Mouse (Mus musculus) limb, embryonic 10.5 days (tissue): ENCODE measurements around the gene Unc5c. TPM values are rescaled to one million over a fixed set of nuclear protein-coding genes. Genes with fewer than 3 reads are reported as not detected.

Experiments
- DNase-seq: peaks from one replicate; pipeline ENCODE4 v3.0.0-alpha.2; 2017; ENCODE audit warnings: low spot score
- H3K27ac ChIP-seq: fragments of 300-500 bp; sonication (generic); 2 replicates; pipeline ENCODE4 v1.5.1; 2016; ENCODE audit warnings: mild to moderate bottlenecking
- H3K27me3 ChIP-seq: fragments of 300-500 bp; sonication (generic); 2 replicates; pipeline ENCODE4 v1.6.1; 2016; ENCODE audit warnings: low read depth, mild to moderate bottlenecking; ENCODE audit not compliant: poor library complexity, severe bottlenecking
- H3K36me3 ChIP-seq: fragments of 300-500 bp; sonication (generic); 2 replicates; pipeline ENCODE4 v1.6.1; 2016; ENCODE audit warnings: mild to moderate bottlenecking, moderate library complexity
- H3K4me1 ChIP-seq: fragments of 300-500 bp; sonication (generic); 2 replicates; pipeline ENCODE4 v1.6.1; 2016
- H3K4me3 ChIP-seq: fragments of 300-500 bp; sonication (generic); 2 replicates; pipeline ENCODE4 v1.5.1; 2016; ENCODE audit warnings: mild to moderate bottlenecking, moderate library complexity
- H3K9me3 ChIP-seq: fragments of 300-500 bp; sonication (generic); replicated peaks from 2 replicates; pipeline ENCODE4 v1.6.1; 2016; ENCODE audit warnings: mild to moderate bottlenecking
- WGBS: fragments of 180-500 bp; shearing (Covaris S2); methylation state at CpG from one replicate; pipeline ENCODE4 v1.1.7; 2016; 5-methylcytosine and 5-hydroxymethylcytosine counted together
- polyA plus RNA-seq: library from polyadenylated mRNA; unstranded; fragments of >200 nt; fragmentation: Nextera tagmentation; extraction: Ambion mirVana; gene quantifications from 2 replicates; pipeline ENCODE4 v1.2.1, GENCODE M21; 2016

Unc5c gene
- polyA plus RNA-seq, 1 experiment from 2014 or later: 12.9 TPM

- peaks cover 10% of the 10 kb centered on the region for H3K4me1 ChIP-seq
- H3K9me3 ChIP-seq: no peaks in the 10 kb centered on the region
- 0 out of 2 replicates have a peak, but pooled peaks cover 2% of the 10 kb centered on the region for H3K36me3 ChIP-seq
- no peak overlapping the region for H3K27ac ChIP-seq
- WGBS: 27% methylated on average over 1 of the region's 1 CpGs
- no peaks in the 10 kb centered on the region for H3K27me3 ChIP-seq
- no peak for DNase-seq
- no peak overlapping the region for H3K4me3 ChIP-seq
Measured at GRCm38 (mm10) chr3:141814776-141815175, 349.8 kb downstream of the Unc5c start.

DNA sequence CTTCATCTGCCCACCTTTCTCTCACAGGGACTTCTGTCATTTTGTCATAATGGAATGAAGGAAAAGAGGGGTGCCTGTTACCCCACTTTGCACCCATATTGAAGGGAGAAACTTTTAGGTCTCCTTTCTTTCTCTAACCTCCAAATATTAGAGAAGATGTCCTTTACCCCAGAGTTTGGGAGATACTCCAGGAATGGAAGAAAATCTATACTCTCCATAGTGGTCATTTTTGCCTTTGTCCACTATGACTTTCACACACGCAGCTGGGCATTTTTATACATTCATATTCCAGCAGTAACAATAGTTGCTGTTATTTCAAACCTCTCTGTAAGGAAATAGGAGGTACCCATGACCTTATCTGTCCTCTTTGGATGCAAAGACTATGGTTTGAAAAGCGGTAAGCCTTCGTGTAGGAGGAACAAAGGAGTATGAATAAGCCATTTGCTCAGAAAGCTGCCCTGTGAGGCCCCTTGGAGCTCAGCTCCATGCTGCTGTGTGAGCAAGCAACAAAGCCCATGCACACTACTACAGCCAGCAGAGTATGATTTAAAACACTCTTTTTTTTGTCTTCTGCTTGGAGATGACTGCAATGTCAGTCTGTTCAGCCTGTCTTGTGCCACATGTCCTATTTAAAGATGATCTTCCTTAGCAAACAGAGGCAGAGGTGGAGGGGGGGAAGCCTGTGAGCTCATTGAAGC, 353.7 kb downstream of the Unc5c start:
- H3K27ac ChIP-seq: no peak overlapping the region
- WGBS: 53% methylated on average over 3 of the region's 3 CpGs
- H3K9me3 ChIP-seq: no peaks in the 10 kb centered on the region
- no peaks in the 10 kb centered on the region for H3K27me3 ChIP-seq
- H3K4me1 ChIP-seq: peaks cover 11% of the 10 kb centered on the region
- H3K36me3 ChIP-seq: 0 out of 2 replicates have a peak, but pooled peaks cover 2% of the 10 kb centered on the region
- H3K4me3 ChIP-seq: no peak overlapping the region
- DNase-seq: no peak

DNA sequence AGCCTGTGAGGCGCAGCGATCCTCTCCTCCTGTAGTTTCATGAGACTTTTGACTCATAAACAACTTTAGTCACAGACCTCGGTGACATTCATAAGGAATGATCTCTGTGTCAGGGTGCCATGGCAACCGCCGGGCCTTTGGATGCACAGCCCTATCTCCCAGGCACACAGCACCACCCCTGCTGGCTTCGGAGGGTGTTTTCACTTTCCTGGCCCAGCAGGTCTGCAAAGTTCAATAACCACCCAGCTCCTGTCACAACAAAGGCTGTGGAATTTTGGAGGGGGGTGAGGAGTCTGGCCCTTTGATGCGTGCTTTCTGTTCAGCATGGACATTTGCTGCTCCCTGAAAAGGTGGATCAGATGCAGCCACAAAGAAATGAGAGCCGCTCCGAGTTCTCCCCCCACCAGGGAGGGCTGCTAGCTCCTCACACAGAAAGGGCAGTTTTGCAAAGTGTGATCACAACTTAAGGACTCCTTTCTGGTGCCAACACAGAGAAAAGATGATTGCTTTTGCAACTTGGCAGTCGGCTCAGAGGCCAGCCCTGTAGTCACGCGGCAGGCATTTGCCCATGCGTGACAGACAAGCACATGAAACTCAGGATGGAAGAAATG, 354.4 kb downstream of the Unc5c start:
- H3K4me3 ChIP-seq: no peak overlapping the region
- no peaks in the 10 kb centered on the region for H3K27me3 ChIP-seq
- no peaks in the 10 kb centered on the region for H3K9me3 ChIP-seq
- H3K4me1 ChIP-seq: peaks cover 11% of the 10 kb centered on the region
- 0 out of 2 replicates have a peak, but pooled peaks cover 2% of the 10 kb centered on the region for H3K36me3 ChIP-seq
- peak; percentile 36 for DNase-seq
- 35% methylated on average over 13 of the region's 13 CpGs for WGBS
- H3K27ac ChIP-seq: no peak overlapping the region

DNA sequence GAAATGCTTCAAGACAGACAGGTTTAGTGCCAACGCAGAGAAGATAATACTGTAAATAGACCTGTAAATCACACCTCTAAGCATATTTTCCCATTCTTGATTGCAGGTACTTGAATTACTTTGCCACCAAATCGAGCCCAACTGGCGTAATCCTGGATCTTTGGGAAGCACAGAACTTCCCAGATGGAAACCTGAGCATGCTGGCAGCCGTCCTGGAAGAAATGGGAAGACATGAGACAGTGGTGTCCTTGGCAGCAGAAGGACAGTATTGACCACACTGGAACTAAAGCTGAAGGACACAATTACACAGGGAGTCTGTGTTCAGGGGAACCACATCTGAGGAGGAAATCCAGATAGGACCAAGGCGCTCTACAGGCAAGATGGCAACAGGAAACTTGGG, 363.3 kb downstream of the Unc5c start:
- no peak for DNase-seq
- H3K27ac ChIP-seq: no peak overlapping the region
- no peaks in the 10 kb centered on the region for H3K4me1 ChIP-seq
- H3K27me3 ChIP-seq: no peaks in the 10 kb centered on the region
- H3K36me3 ChIP-seq: peaks cover 8% of the 10 kb centered on the region; the same call in 1 of the 2 replicates
- no peaks in the 10 kb centered on the region for H3K9me3 ChIP-seq
- no peak overlapping the region for H3K4me3 ChIP-seq
- WGBS: 87% methylated on average over 5 of the region's 5 CpGs

DNA sequence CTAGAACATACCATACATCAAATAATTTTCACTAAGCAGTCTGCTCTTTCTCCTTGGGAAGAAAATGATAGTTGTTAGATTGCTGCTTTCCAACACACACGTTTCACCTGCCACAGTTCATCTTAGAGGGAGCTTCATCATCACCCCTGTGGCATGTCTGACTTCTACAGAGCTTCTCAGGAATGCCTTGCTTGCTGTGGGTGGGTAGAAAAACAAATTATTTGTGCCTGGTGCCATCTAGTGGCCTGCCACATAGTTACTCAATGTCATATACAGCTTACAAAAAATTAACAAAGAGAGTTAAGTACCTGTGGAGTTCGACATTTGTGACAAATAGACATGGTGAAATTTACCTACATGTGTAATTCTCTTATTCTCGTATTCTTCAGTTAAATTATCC, 366.1 kb downstream of the Unc5c start:
- WGBS: 32% methylated on average over 3 of the region's 3 CpGs
- H3K4me3 ChIP-seq: no peak overlapping the region

GRCm38 (mm10) chr3:141838864-141839263, 373.8 kb downstream of the Unc5c start:
- no peaks in the 10 kb centered on the region for H3K27me3 ChIP-seq
- DNase-seq: peak; percentile 48
- no peak overlapping the region for H3K27ac ChIP-seq
- no peaks in the 10 kb centered on the region for H3K9me3 ChIP-seq
- H3K4me3 ChIP-seq: no peak overlapping the region
- 45% methylated on average over 7 of the region's 7 CpGs for WGBS
- H3K4me1 ChIP-seq: no peaks in the 10 kb centered on the region
- no peaks in the 10 kb centered on the region for H3K36me3 ChIP-seq

More for the DNA sequence above, 366.1 kb downstream of the Unc5c start:
- Histone ChIP-seq H3K36me3 (peaks cover 8% of the 10 kb centered on the region; the same call in 1 of the 2 replicates), H3K27me3 (no peaks in the 10 kb centered on the region), H3K27ac (no peak overlapping the region), H3K9me3 (no peaks in the 10 kb centered on the region), H3K4me1 (no peaks in the 10 kb centered on the region)
- peak; percentile 62 for DNase-seq

DNA sequence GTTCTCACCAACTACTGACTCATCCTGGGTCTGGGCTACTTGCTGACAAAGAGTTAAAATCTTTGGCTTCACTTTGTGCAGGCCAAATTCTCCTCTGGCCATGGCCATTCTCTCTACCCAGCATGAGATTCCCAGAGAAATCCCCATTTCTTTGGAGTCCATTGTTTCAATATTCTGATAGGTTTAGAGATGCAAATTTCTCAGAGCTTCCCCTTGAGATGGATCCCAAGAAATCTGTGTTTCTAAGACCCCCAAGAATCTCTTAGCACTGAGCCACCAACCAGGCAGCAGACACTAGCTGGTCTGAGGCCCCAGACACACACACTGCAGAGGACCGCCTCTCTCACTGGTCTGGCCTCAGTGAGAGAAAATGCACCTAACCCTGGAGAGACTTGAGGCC, 384.2 kb downstream of the Unc5c start:
- Histone ChIP-seq H3K4me3 (no peak overlapping the region), H3K27ac (no peak overlapping the region), H3K36me3 (no peaks in the 10 kb centered on the region), H3K9me3 (no peaks in the 10 kb centered on the region), H3K27me3 (no peaks in the 10 kb centered on the region), H3K4me1 (no peaks in the 10 kb centered on the region)
- WGBS: 52% methylated on average over 1 of the region's 1 CpGs
- DNase-seq: no peak

DNA sequence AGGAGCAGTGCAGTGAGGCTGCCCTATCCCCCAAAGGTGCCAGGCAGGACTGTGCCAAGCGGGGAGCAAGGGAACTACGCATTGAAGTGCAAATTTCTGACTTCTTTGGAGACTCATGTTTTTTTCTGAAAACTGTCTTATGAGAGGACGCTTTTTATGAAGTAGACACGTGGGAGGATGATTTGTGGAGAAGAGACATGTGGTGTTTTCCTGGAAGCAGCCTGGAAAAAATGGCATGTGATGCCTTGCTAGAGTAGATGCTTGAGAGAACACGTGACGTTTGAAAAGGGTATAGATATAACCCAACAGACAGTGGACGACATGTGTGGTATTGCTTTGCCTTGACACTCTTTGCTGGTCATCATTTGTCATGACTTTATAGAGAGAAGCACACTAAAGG, 385.1 kb downstream of the Unc5c start:
- Histone ChIP-seq H3K36me3 (peaks cover under 1% of the 10 kb centered on the region; the same call in 1 of the 2 replicates), H3K9me3 (no peaks in the 10 kb centered on the region), H3K27ac (no peak overlapping the region), H3K4me1 (no peaks in the 10 kb centered on the region), H3K4me3 (no peak overlapping the region), H3K27me3 (no peaks in the 10 kb centered on the region)
- 79% methylated on average over 7 of the region's 7 CpGs for WGBS
- DNase-seq: no peak

DNA sequence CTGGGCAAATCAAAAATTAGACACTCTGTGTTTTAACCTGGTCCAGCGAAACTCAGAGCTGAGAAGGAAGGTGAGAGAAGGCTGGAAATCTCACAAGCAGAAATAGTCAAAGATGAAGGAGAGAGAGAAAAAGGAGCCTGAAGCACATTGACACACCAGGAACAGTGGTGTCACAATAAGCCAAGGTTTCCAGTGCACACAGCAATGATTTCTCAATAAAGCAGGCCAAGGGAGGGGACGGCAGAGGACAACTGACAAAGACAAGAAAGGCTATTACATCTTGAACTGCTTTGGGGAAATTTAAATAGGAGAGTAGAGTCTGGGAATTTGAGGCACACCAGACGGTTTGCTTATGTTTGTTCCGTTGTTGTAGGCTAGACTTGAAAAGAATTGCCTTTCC, 389.3 kb downstream of the Unc5c start:
- no peak for DNase-seq
- Histone ChIP-seq H3K27ac (no peak overlapping the region), H3K36me3 (peaks cover 14% of the 10 kb centered on the region; the same call in 1 of the 2 replicates), H3K9me3 (no peaks in the 10 kb centered on the region), H3K4me1 (no peaks in the 10 kb centered on the region), H3K27me3 (no peaks in the 10 kb centered on the region), H3K4me3 (no peak overlapping the region)
- WGBS: 87% methylated on average over 4 of the region's 4 CpGs

- Histone ChIP-seq H3K4me1 (no peaks in the 10 kb centered on the region), H3K27ac (no peak overlapping the region), H3K9me3 (no peaks in the 10 kb centered on the region), H3K36me3 (peaks cover 14% of the 10 kb centered on the region; the same call in 1 of the 2 replicates), H3K4me3 (no peak overlapping the region), H3K27me3 (no peaks in the 10 kb centered on the region)
- DNase-seq: no peak
- 95% methylated on average over 8 of the region's 8 CpGs for WGBS
Measured at GRCm38 (mm10) chr3:141857123-141857522, 392.1 kb downstream of the Unc5c start.

- no peaks in the 10 kb centered on the region for H3K4me1 ChIP-seq
- H3K27ac ChIP-seq: no peak overlapping the region
- DNase-seq: peak; percentile 66
- H3K4me3 ChIP-seq: no peak overlapping the region
- H3K9me3 ChIP-seq: no peaks in the 10 kb centered on the region
- 31% methylated on average over 13 of the region's 13 CpGs for WGBS
- H3K36me3 ChIP-seq: no peaks in the 10 kb centered on the region
- H3K27me3 ChIP-seq: no peaks in the 10 kb centered on the region
Measured at GRCm38 (mm10) chr3:141862816-141863461, 397.9 kb downstream of the Unc5c start.

DNA sequence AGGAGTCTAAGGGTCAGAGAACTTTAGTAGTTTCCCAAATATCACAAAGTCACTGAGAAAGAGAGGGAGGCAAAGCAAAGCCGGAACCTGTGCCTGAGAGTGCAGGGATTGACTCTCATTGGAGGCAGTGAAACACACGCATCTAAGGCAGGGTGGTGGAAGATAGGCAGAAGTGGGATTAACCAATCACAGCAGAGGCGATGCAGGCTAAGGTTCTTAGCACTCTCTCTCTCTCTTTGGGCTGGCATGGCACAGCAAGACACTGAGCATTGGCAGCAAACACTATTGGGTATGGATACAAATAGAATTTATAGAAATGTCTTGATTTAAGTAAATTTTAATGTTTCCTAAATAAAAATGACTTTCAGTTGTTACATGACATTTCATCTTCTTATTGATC, 406.8 kb downstream of the Unc5c start:
- Histone ChIP-seq H3K9me3 (no peaks in the 10 kb centered on the region), H3K27ac (no peak overlapping the region), H3K4me3 (no peak overlapping the region), H3K4me1 (no peaks in the 10 kb centered on the region), H3K27me3 (no peaks in the 10 kb centered on the region), H3K36me3 (peaks cover 6% of the 10 kb centered on the region; the same call in 1 of the 2 replicates)
- WGBS: 73% methylated on average over 3 of the region's 3 CpGs
- DNase-seq: no peak
